Mouse (Mus musculus) liver, adult 2 months (tissue): ENCODE data around the gene Gdf7. TPM values are rescaled to one million over a fixed set of nuclear protein-coding genes. Genes with fewer than 3 reads are reported as not detected.

Experiments
- DNase-seq: peaks from one replicate; pipeline ENCODE4 v3.0.0-alpha.2; 2011; ENCODE audit warnings: low read depth, low spot score; ENCODE audit errors: extremely low read depth
- H3K27ac ChIP-seq: fragments of 200-500 bp; replicated peaks from 2 replicates; pipeline ENCODE4 v1.5.1; 2012; ENCODE audit warnings: low read depth, mild to moderate bottlenecking, control low read depth, inconsistent platforms, low read length; ENCODE audit not compliant: insufficient read depth
- H3K27me3 ChIP-seq: fragments of 200-500 bp; 2 replicates; pipeline ENCODE4 v1.6.1; 2012; ENCODE audit warnings: mild to moderate bottlenecking, moderate library complexity, low read length, inconsistent platforms; ENCODE audit not compliant: control insufficient read depth, insufficient read depth
- H3K36me3 ChIP-seq: fragments of 200-500 bp; 2 replicates; pipeline ENCODE4 v1.6.1; 2012; ENCODE audit warnings: low read length, inconsistent platforms; ENCODE audit not compliant: control insufficient read depth, insufficient read depth
- H3K4me1 ChIP-seq: fragments of 200-500 bp; 2 replicates; pipeline ENCODE4 v1.6.1; 2011; ENCODE audit warnings: low read length; ENCODE audit not compliant: control insufficient read depth, insufficient read depth
- H3K4me3 ChIP-seq: fragments of 200-500 bp; 2 replicates; pipeline ENCODE4 v1.5.1; 2011; ENCODE audit warnings: low read depth, mild to moderate bottlenecking, control low read depth, low read length, moderate library complexity; ENCODE audit not compliant: insufficient read depth
- H3K79me2 ChIP-seq: fragments of 200-500 bp; 2 replicates; pipeline ENCODE4 v1.6.1; 2012; ENCODE audit warnings: inconsistent platforms, mild to moderate bottlenecking, low read length, moderate library complexity; ENCODE audit not compliant: control insufficient read depth, insufficient read depth
- H3K9ac ChIP-seq: fragments of 200-500 bp; 2 replicates; pipeline ENCODE4 v1.6.1; 2012; ENCODE audit warnings: low read depth, mild to moderate bottlenecking, control low read depth, inconsistent platforms, low read length
- CTCF ChIP-seq: fragments of 200-500 bp; IDR thresholded peaks from 2 replicates; pipeline ENCODE4 v1.5.1; 2011; ENCODE audit warnings: low read depth, low read length, control low read depth
- POLR2A ChIP-seq: fragments of 200-500 bp; IDR thresholded peaks from 2 replicates; pipeline ENCODE4 v1.6.1; 2011; ENCODE audit warnings: low read length, control low read depth; ENCODE audit not compliant: insufficient read depth; ENCODE audit errors: extremely low read depth
- WGBS: fragments of 180-500 bp; shearing (Covaris S2); methylation state at CpG from one replicate; pipeline ENCODE4 v1.1.7; 2018; 5-methylcytosine and 5-hydroxymethylcytosine counted together
- polyA plus RNA-seq: library from polyadenylated mRNA; depleted of rRNA; stranded (reverse); fragments of >200 nt; gene quantifications from 2 replicates; pipeline ENCODE4 v1.2.3, GENCODE M21; 2012; rRNA removed
- total RNA-seq: library from RNA; depleted of rRNA; stranded (reverse); fragments of >200 nt; gene quantifications from 2 replicates; pipeline ENCODE4 v1.2.3, GENCODE M21; 2014; rRNA removed

The Gdf7 gene
- total RNA-seq (not detected in 2 replicates), polyA plus RNA-seq (not detected in 2 replicates)

- H3K4me3 ChIP-seq, result peak within 1 kb of the TSS; percentile 17; the same call in 1 of the 2 replicates
- no peak within 1 kb of the TSS for H3K27ac ChIP-seq
- WGBS, result 3% methylated on average over 53 of the region's 53 CpGs
- 0 out of 2 replicates have a peak within 1 kb of the TSS, but pooled peaks have one; percentile 19 for H3K9ac ChIP-seq
- no peak for DNase-seq
- no peaks in the 10 kb centered on the region for H3K79me2 ChIP-seq
- peaks cover 34% of the 10 kb centered on the region for H3K27me3 ChIP-seq
- H3K36me3 ChIP-seq, result no peaks in the 10 kb centered on the region
- no peak for TF ChIP-seq POLR2A
- peak; percentile 24; the same call in 1 of the 2 replicates for TF ChIP-seq CTCF
- peaks cover 3% of the 10 kb centered on the region for H3K4me1 ChIP-seq
Observed at GRCm38 (mm10) chr12:8301841-8302431, at the start of gene Gdf7. Gdf7 (minus strand) TSS chr12:8301954.

GRCm38 (mm10) chr12:8351025-8351903, 49.5 kb upstream of the Gdf7 start:
- Histone ChIP-seq H3K4me1 (peaks cover 16% of the 10 kb centered on the region), H3K36me3 (no peaks in the 10 kb centered on the region), H3K9ac (no peak overlapping the region), H3K4me3 (no peak overlapping the region), H3K27me3 (no peaks in the 10 kb centered on the region), H3K79me2 (no peaks in the 10 kb centered on the region), H3K27ac (peak overlapping the region; percentile 66)
- TF ChIP-seq POLR2A, result no peak
- TF ChIP-seq CTCF, result no peak
- WGBS, result 43% methylated on average over 4 of the region's 4 CpGs
- DNase-seq, result peak; percentile 41

- Histone ChIP-seq H3K27me3 (no peaks in the 10 kb centered on the region), H3K36me3 (no peaks in the 10 kb centered on the region), H3K4me1 (peaks cover 21% of the 10 kb centered on the region), H3K27ac (peak overlapping the region; percentile 41; the same call in 1 of the 2 replicates), H3K9ac (no peak overlapping the region), H3K4me3 (no peak overlapping the region), H3K79me2 (no peaks in the 10 kb centered on the region)
- no peak for DNase-seq
- 77% methylated on average over 9 of the region's 9 CpGs for WGBS
- TF ChIP-seq POLR2A, result no peak
- TF ChIP-seq CTCF, result no peak
Observed at GRCm38 (mm10) chr12:8348733-8349513, 47.2 kb upstream of the Gdf7 start.

GRCm38 (mm10) chr12:8347746-8348462, 46.1 kb upstream of the Gdf7 start:
- Histone ChIP-seq H3K79me2 (no peaks in the 10 kb centered on the region), H3K27ac (peak overlapping the region; percentile 6; the same call in 1 of the 2 replicates), H3K36me3 (no peaks in the 10 kb centered on the region), H3K4me1 (peaks cover 17% of the 10 kb centered on the region; the same call in 1 of the 2 replicates), H3K4me3 (no peak overlapping the region), H3K9ac (no peak overlapping the region), H3K27me3 (no peaks in the 10 kb centered on the region)
- WGBS, result 78% methylated on average over 8 of the region's 8 CpGs
- no peak for DNase-seq
- TF ChIP-seq POLR2A (no peak), CTCF (no peak)

GRCm38 (mm10) chr12:8345539-8345938, 43.8 kb upstream of the Gdf7 start:
- peak overlapping the region; percentile 32 for H3K27ac ChIP-seq
- DNase-seq, result no peak
- WGBS, result 96% methylated on average over 5 of the region's 5 CpGs
- TF ChIP-seq POLR2A (no peak), CTCF (no peak)
- no peaks in the 10 kb centered on the region for H3K27me3 ChIP-seq
- H3K9ac ChIP-seq, result no peak overlapping the region
- no peak overlapping the region for H3K4me3 ChIP-seq
- H3K36me3 ChIP-seq, result no peaks in the 10 kb centered on the region
- H3K4me1 ChIP-seq, result peaks cover 14% of the 10 kb centered on the region; the same call in 1 of the 2 replicates
- H3K79me2 ChIP-seq, result no peaks in the 10 kb centered on the region
